Mouse (Mus musculus) megakaryocyte, embryonic 14.5 days (primary cell): ENCODE measurements around the gene Slc19a3.

Experiments
- FLI1 ChIP-seq: IDR thresholded peaks from 2 replicates; pipeline ENCODE4 v1.6.1; 2012; ENCODE audit warnings: low read length, inconsistent platforms, mixed read lengths
- GATA1 ChIP-seq: IDR thresholded peaks from 3 replicates; pipeline ENCODE4 v1.6.1; 2012; ENCODE audit warnings: mixed read lengths, low read length, inconsistent platforms, borderline replicate concordance

DNA sequence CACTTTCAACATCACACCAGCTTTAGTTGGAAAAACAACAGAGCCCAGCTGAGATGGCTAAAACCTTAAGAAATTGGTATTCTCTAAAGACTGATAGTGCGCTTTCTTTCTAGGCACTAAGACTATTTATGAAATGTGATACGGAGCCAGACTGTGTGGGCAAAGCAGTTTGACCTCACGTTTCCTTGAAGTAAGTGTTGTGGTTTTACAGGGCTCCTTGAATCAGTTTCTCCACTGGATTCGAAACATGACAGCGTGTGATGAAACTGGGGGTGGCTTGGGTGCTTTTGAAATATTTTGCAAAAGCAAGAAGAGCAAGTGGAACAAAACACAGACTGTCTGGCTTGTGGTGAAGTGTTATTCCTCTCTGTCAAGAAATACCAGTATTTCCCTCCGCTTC lies 38.8 kb upstream of the Slc19a3 start:
- TF ChIP-seq GATA1 (no peak), FLI1 (no peak)
